Mouse (Mus musculus) bone marrow macrophage, adult 2 months (primary cell): ENCODE results near the gene Tshz2.

Source experiments
- CTCF ChIP-seq: IDR thresholded peaks from 2 replicates; pipeline ENCODE4 v1.5.1; 2012; ENCODE audit warnings: low read depth, mild to moderate bottlenecking, low read length, moderate library complexity
- POLR2A ChIP-seq: IDR thresholded peaks from 2 replicates; pipeline ENCODE4 v1.6.1; 2012; ENCODE audit warnings: mild to moderate bottlenecking, low read depth, low read length, borderline replicate concordance

- TF ChIP-seq POLR2A, result no peak
- no peak for TF ChIP-seq CTCF
Measured at GRCm38 (mm10) chr2:169837031-169837605, 204.3 kb downstream of the Tshz2 start.
